Mouse (Mus musculus) layer of hippocampus, adult 9-11 months (tissue): ENCODE measurements around the gene Klhl35.

ENCODE experiments used
- DNase-seq: peaks from one replicate; pipeline ENCODE4 v3.0.0; 2022

The Klhl35 gene

DNA sequence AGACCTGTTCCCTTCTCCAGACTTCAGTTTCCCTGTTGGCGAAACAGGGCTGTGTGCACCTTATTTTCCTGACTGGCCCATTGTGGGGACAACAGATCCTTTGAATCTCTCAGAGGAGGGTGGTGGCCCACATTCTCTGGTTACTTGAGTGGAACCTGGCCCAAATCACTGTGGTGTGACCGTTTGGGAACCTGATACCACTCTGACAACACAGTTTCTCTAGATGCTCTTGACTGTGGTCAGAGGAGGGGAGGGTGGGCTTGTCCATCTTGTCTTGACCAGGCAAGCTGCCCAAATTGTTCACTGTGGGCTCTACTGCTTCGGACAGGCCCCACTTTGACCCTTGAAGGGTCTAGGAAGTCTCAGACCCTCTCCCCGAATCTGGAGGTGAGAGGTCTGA is 11.8 kb upstream of the Klhl35 start:
- no peak for DNase-seq

- peak; percentile 72 for DNase-seq
These were observed 7.0 kb upstream of the Klhl35 start for GRCm38 (mm10) chr7:99458849-99459248.

- DNase-seq: no peak
These were observed 5.7 kb upstream of the Klhl35 start for GRCm38 (mm10) chr7:99459888-99460652.

GRCm38 (mm10) chr7:99463120-99463519 is 2.7 kb upstream of the Klhl35 start:
- DNase-seq: no peak

- DNase-seq: peak; percentile 60
These were observed 2.1 kb downstream of the Klhl35 start for GRCm38 (mm10) chr7:99467916-99468282.

- DNase-seq: peak; percentile 83
These were observed 2.7 kb downstream of the Klhl35 start for GRCm38 (mm10) chr7:99468283-99469132.

DNA sequence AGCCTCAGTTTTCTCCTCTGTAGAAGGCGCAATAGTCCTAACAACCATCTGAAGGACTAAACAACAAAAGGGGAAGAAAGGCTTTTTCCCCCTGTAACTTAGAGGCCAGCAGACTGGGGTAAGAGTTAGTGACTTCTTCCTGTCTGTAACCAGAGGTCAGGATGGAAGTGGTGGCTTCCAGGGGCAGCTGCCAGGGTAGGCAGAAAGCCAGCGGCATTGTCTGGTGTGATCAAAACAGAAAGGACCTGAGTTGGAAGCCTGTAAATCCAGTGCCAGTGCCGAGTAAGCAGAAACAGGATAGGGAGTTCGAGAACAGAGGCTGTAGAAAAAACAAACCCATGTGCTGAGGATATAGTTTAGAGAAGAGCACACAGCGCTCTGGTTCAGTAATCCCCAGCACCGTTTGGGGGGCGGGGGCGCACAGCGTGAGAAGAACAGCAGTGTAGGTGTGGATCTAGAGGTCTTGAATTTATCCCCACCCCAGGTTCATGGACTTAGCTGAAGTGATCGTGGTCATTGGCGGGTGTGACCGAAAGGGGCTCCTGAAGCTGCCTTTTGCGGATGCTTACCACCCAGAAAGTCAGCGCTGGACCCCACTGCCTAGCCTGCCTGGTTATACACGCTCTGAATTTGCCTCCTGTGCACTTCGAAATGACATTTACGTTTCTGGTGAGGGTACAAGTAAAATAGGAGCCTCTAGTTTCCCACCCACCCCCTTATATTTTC is 4.0 kb downstream of the Klhl35 start:
- peak; percentile 60 for DNase-seq

GRCm38 (mm10) chr7:99471578-99471977 is 5.8 kb downstream of the Klhl35 start:
- DNase-seq: no peak

DNA sequence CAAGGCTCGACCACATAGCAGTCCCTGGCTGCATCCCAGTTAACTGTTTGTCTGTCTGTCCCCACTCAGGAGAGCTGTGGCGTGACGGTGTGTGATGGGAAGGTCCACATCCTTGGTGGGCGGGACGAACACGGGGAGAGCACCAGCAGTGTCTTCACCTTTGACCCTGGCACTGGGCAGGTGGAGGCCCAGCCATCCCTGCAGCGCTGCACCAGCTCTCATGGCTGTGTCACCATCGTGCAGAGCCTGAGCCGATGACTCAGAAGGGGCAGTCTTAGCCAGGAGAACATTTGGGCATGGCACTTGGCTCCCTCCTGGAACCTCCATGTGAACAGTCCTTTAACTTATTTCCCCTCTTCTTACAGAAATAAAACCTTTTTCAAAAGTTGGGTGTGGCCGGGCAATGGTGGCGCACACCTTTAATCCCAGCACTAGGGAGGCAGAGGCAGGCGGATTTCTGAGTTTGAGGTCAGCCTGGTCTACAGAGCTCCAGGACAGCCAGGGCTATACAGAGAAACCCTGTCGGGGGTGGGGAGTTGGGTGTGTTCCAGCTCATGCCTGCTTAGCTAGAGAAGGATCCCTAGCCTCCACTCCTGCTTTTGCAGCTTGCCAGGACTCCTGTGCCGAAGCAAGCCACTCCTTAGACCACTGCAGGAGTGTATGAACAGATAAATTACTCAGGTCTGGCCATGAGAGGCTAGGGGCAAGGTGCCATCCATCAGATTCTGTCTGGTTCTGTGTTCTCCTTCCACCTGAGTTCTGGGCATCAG is 8.0 kb downstream of the Klhl35 start:
- peak; percentile 32 for DNase-seq

DNA sequence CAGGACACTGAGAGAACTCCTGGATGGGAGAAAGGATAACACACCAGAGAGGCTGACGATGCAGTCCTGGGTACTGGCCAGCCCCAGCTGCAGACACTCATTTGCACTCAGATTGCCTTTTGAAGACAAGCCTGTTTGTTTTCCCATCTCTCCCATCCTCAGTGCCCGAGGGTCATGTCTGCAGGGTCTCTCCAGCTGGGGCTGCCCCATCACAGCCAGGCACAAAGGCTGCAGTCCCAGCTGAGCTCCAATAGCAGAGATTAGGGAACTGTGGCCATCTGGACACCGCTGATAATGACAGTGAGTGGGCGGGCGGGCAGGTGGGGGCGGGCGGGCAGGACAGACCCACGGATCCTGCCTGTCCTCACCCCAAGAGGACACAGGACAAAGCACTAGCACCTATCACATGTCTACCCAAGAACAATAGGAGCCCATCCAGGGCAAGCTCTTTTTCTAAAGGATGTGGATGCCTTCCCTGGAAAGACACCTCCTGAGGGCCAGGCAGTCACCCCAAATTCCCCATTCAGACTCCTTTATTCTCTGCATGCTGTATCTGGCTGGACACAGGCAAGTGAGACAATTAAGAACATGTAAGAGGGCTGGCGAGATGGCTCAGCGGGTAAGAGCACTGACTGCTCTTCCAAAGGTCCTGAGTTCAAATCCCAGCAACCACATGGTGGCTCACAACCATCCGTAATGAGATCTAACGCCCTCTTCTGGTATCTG is 9.2 kb downstream of the Klhl35 start:
- DNase-seq: peak; percentile 81

DNA sequence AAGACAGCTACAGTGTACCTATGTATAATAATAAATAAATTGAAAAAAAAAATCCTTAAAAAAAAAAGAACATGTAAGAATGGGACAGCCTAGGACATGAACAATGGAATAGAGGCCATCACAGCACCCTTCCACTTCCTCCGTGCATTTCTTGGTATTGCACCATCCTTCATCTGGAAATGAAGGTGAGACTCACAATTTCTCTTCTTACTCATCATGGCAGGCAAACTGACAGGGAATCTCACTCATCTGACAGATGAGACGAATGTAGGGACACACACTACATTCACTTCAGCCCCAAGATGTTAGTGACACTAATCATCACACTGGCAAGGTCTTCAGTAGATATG is 9.7 kb downstream of the Klhl35 start:
- DNase-seq: no peak

DNA sequence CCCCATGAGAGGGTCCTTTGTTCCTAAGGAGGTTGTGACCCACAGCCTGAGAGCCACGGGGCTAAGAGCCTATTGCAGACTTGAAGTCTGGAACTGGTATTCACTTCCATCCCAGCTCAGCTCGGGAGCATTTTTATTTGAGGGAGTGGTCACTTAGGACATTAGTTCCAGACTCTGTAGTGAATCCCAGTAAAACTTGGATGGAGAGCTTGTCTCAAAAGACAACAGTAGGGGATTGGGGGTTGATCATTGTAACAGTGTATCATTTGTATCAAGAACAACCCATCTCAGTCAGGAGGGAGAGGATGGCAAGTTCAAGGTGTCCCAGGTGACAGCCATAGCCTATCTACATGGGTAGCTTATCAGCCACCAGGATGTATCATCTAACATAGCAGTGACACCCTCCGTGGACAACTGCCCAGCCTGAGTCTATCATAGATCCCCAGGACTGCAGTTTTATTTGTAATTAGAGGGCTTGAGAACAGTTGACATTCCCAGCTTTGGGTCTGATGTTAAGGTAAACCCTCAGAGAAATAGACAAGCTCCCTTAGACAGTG is 10.8 kb downstream of the Klhl35 start:
- DNase-seq: no peak

DNA sequence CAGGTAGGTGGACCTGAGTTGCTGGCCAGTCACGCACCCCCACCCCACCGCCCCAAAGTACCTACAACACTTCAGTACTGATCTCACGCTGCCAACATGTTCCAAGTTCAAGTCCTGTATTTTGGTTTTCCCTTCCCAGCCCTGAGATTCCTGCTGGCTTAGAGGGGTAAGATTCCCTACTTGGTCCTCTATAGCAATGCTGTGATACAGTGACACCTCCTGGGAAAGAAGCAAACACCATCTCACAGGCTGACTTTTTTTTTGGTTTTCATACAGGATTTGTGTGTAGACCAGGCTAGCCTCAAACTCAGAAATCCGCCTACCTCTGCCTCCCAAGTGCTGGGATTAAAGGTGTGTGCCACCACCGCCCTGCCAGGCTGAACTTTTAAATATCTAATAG is 11.4 kb downstream of the Klhl35 start:
- no peak for DNase-seq

DNA sequence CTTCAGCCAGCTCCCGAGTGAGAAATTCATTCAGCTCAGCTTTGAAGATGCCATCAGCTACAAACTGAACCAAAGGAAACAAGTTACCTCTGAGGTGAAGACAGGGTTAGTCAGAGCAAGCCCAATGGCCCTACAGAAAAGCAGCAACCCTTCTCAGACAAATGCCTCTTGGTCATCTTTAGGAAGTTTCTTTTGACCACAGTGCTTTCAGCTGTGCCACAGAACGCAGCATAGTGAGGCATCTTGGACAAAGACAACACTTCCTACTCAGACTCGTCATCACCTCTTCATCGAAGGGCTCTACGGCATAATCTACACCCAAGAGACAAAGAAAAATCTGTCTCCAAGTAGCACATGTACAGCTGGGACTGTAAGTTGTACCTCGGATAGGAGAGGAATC is 16.8 kb downstream of the Klhl35 start:
- DNase-seq: no peak

DNA sequence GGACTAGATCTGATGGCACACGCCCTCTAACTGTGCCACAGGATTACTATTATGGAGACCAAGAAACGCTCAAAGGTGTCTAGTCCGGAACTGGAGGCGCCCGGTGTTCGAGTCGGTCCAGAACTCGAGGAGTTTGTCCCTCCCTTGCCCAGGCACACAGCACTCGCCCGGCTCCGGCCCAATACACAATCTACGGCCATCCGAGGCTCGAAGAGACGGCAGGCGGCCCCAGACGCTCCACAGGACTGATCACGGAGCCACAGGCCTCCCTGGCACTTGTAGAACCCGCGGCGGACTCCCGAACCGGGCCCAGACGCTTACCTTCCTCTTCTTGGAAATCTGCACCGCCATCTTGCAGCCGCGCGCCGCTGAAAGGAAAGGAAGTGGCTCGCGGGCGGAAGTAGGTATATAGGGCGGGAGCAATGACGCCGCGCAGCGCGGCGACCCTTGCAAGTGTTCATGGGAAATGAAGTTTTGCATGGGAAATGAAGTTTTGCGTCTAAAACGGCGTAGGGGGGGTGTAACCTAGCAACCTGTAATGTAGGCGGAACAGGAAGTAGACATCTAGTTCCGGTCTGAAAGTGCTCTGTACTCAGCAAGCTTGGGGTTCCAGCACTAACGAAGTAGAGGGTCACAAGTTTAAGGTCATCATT is 17.6 kb downstream of the Klhl35 start, which contains the start of gene Rps3:
Gene Rps3, minus strand, starts transcription at position 468 of the 653 bp plus-strand sequence.
- peak; percentile 98 for DNase-seq

GRCm38 (mm10) chr7:99483924-99484319 is 18.1 kb downstream of the Klhl35 start:
- no peak for DNase-seq

- no peak for DNase-seq
These were observed 18.9 kb downstream of the Klhl35 start for GRCm38 (mm10) chr7:99484679-99485078.

GRCm38 (mm10) chr7:99489708-99490107 is 23.9 kb downstream of the Klhl35 start:
- DNase-seq: no peak

DNA sequence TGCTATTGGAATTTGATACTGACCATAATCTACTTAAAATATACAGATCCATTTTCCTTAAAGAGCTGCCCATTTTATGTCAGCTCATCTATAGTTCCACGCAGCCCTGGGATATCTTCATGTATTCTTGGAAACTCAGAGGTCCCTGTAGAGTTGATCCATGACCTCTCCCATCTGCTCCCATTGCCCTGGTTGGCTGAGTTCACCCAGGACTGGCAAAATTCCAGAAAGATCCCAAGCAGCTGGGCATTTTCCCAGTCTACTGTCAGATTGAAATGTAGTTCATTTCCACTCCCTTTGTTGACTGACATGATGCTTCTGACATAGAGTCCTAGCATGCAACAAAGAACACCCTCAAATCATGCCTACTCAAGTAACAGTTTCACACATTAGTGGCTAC is 33.3 kb downstream of the Klhl35 start:
- no peak for DNase-seq

DNA sequence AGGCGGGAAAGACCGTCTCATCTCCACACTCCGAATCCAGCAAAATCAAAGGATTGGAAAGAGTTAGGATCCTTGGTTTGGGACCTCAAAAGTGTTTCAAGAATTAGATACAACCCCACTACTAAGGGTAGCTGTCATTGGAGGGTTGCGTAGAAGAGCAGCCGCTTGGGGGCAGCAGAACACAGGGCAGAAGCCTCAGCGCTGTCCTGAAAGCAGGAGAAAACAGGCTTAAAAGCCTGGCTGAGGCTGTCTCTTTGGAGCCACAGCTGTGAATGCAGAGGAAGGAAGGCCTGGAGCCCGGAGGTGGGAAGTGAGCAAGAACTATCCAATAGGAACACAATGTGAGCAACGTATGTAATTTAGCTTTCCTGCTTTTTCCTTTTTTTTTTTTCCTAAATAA is 34.4 kb downstream of the Klhl35 start:
- DNase-seq: peak; percentile 76

DNA sequence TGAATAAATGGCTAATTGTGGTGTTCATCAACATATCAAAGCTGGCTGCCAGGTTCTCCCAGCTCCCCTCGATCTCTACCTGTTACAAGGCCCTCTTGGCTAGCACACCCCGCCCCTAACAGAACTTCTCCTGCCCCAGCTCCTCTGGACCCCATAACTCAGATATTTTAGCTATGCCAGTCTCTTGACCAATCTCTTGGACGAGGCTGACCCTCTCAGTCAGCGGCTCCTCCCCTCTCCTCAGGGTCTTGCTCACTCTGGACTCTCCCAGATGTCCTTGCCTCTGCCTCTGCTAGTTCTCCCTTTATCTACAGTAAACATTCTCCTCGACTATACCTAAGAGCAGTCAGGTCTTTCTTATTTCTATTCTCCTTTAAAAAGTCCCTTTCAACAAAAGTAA is 34.9 kb downstream of the Klhl35 start:
- DNase-seq: no peak
